Mouse (Mus musculus): ENCODE data around the gene Fam81a.

Fam81a gene

GRCm38 (mm10) chr9:70142460-70142859, at the start of gene Fam81a:
TSS of gene Fam81a (minus strand) at chr9:70142560.
- no peak for DNase-seq (ENCODE audit: low spot score)

DNA sequence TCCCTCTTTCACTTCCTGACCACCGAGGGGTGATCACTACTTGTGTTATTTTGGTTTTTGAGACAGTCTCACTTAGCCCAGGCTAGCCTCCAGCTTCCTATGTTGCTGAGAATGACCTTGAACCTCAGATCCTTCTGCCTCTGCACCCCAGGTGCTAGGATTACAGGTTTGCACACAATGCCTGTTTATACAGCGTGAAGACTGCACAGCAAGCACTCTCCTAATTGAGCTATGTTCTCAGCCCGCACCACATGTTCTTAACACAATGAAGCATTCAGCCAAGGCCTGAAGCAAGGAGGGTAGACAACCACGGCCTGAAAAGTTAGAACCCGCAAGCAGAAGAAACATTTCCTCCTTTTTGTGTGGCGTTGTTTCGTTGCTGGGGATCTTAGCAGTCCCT, 40.3 kb upstream of the Fam81a start:
- no peak for DNase-seq (ENCODE audit: low spot score)

DNA sequence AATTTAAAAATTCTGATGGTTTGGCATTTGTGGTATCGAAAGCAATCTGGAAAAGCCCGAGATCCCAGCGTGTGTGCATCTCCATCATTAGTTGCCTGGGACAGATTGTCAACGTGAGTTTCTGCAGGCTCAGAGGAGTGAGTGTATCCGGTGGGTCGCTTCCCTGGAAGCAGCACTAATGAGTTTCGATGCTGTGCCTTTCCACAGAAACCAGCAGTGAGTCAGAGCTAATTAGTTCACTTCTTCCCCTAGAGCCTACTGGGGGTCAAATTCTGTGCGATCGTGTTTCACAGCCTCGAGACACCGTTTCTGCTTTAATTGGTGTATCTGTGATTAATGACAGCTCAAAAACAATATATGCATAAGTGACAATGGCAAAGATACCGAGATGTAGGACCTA, 39.4 kb upstream of the Fam81a start:
- no peak for DNase-seq (ENCODE audit: low spot score)

GRCm38 (mm10) chr9:70176291-70176690, 33.9 kb upstream of the Fam81a start:
- DNase-seq (ENCODE audit: low spot score): no peak

- DNase-seq (ENCODE audit: low spot score): no peak
These were observed 32.5 kb upstream of the Fam81a start for GRCm38 (mm10) chr9:70174896-70175295.

DNA sequence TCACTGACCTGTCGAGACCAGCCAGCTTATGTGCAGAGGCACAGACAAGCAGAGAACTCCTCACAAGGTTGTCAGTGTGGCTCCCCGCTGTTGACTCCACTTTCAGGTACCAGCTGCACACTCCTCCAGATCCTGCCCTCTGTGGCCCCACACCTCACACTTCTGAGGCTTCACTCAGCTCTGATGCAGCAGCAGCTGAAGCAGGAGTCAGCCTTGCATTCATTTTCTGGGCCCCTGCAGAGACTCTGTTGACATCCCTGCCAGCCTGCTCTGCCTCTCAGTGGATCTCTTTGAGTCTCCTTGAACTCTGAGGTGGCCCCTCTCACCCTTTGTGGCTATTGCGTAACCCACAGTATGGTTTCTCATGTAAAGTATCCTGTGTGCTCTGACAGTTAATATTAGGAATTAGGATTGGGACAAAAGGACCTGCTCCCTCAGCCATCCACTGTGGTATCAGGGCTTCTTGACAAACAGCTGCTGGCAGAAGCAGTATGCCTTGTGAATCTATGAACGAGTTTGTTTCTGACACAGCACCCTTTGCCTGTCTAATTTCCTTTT, 32.0 kb upstream of the Fam81a start:
- DNase-seq (ENCODE audit: low spot score): no peak

- DNase-seq (ENCODE audit: low spot score): no peak
These were observed 26.6 kb upstream of the Fam81a start for GRCm38 (mm10) chr9:70168973-70169372.

GRCm38 (mm10) chr9:70160071-70160470, 17.7 kb upstream of the Fam81a start:
- DNase-seq (ENCODE audit: low spot score): no peak

DNA sequence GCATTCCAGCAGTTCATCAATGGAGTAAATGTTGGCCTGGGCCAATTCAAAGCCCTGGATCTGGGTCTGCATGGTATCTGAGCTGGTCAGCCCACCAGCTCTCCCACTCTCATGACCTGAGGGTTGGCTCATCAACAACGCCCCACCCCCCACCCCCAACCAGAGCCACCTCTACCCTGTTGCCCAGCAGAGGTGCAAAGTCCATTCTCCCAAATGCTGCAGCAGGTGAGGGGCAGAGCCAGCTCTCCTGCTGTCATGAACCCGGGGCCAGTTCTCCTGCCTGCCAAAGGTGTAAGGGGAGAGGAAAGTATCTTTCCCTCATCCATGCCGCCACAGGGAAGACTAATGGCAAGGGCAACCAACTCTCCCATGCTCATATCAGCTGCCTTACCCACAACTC, 5.3 kb upstream of the Fam81a start:
- no peak for DNase-seq (ENCODE audit: low spot score)

DNA sequence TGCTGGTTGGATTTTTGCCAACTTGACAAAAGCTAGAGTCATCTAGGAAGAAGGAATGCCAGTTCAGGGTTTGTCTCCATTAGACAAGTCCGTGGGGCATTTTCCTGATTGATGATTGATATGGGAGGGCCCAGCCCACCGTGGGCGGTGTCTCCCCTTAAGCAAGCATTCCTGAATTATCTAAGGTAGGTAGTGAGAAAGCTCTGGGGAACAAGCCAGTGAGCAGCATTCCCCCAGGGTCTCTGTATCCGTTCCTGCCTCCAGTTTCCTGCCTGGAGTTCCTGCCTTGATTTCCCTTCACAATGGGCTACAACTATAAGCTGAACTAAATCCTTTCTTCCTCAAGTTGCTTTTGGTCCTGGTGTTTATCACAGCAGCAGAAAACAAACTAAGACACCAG, 3.1 kb upstream of the Fam81a start:
- DNase-seq (ENCODE audit: low spot score): no peak

DNA sequence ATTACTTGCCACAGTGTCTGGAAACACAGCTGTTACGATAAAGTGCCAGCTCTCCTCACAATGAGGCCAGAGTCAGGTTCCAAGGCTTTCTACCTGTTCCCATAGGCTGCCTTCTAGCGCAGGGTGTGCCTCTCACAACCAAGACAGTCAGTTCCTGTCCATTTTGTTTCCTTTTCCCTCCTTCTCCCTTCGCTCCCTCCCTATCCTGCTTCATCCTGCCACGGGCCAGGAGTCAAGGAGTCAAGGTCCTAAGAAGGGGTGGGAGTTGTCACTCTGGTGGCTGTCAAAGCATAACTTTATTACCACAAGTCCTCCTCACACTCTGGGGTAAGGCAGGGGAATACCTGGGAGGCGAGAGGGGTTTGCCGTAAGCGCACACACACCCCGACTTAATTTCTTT, 966 bp upstream of the Fam81a start:
- no peak for DNase-seq (ENCODE audit: low spot score)

DNA sequence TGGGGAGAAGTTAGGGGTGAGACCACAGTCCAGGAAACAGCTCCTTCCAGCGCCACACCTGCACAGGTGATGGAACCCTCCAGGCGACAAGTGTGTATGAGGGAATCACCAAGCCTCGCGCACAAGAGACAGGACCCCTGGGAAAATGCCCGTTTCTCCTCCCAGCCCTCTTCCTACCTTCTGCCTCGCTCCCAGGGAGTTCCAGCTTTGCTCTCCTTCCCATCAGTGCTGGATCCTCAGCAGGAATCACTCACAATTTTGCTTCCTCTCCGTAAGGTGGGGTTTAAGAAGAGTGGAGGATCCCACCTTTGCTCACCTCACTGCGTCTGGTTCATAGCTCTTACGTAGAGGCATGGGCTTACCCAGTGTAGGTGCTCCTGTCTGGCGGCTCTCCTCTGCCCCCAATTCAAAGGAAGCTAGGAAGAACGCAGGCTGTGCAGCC, 454 bp downstream of the Fam81a start:
- no peak for DNase-seq (ENCODE audit: low spot score)

- DNase-seq (ENCODE audit: low spot score): peak; percentile 65
These were observed 1.2 kb downstream of the Fam81a start for GRCm38 (mm10) chr9:70140871-70141796.

DNA sequence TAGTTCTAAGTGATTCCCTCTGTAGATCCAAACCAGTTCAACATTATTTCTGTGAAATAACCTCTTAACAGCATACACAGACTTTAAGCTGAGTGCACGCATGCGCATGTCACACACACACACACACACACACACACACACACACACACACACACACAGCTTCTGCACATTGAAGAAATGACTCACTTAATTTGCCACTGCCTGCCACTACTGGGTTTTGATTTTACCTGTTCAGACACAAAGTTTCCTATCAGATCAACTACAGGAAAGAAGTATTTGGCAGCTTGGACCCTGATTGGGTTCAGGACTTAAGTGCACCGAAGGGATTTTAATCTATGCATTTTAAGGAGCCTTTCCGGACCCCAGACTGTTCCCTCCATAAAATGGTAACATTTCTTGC, 2.0 kb downstream of the Fam81a start:
- peak; percentile 27 for DNase-seq (ENCODE audit: low spot score)

GRCm38 (mm10) chr9:70139331-70139885, 3.0 kb downstream of the Fam81a start:
- no peak for DNase-seq (ENCODE audit: low spot score)

DNA sequence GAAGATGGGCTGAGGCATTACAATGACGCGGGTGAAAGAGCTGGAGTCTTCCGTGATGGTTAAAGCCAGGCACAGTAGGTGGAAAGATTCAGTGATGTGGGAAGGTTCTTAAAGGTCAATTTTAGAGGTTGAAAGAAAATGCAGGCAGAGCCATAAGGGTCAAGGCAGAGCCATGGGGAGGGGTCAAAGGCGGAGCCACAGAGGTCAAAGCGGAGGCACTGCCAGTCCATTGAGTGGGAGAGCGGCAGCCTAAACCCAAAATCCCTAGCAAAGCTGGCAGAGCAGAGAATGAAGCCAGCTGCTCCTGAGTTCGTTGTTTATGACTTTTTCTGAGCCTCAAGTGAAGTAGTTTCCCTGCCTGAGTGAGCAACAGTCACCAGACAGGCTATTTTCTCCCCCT, 3.8 kb downstream of the Fam81a start:
- DNase-seq (ENCODE audit: low spot score): no peak

DNA sequence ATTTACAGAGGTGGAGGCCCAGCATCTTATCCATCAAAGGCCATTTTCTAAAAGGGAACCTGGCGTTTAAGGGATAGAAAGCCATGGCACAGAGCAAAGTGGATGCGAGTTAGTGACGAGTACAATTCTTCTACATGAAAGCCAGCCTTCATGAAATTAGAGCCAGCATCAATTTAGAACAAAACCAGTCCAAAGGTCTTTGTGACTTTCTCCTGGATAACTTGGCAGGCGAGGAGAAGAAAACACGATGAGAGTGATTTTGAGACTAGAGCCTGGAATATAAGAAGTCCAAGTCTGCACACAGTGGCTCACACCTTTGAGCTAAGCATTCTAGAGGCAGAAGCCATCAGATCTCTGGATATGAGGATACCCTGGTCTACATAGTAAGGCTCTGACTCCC, 4.4 kb downstream of the Fam81a start:
- no peak for DNase-seq (ENCODE audit: low spot score)

GRCm38 (mm10) chr9:70135186-70135585, 7.2 kb downstream of the Fam81a start:
- DNase-seq (ENCODE audit: low spot score): no peak

- DNase-seq (ENCODE audit: low spot score): no peak
These were observed 7.6 kb downstream of the Fam81a start for GRCm38 (mm10) chr9:70134716-70135115.

GRCm38 (mm10) chr9:70134215-70134614, 8.1 kb downstream of the Fam81a start:
- DNase-seq (ENCODE audit: low spot score): no peak

GRCm38 (mm10) chr9:70130786-70131185, 11.6 kb downstream of the Fam81a start:
- no peak for DNase-seq (ENCODE audit: low spot score)

DNA sequence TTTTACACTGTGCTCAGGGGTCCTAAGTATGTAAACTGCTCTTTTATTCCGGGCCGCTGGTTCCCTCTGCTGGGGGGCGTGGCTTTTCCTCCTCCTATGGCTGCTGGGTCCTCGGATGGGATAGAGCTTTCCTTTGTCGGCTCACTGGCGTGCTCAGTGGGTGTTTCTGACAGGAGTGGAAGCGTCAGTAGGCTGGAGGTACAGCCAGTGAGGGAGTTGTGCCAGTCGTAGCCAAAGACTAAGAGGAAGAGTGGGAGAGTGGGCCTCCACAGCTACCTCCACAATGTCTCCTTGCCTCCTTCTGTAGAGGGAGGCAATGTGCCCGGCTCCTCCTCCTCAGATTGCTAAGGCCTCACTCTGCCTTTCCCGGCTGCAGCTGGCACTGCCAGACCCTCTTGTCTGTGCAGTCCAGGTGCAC, 30.5 kb downstream of the Fam81a start:
- no peak for DNase-seq (ENCODE audit: low spot score)

- no peak for DNase-seq (ENCODE audit: low spot score)
These were observed 31.5 kb downstream of the Fam81a start for GRCm38 (mm10) chr9:70110871-70111270.

Data from urinary bladder, postnatal 14 days (tissue).